Mouse (Mus musculus): ENCODE measurements around the gene Tet2.
"Not testable (repeated sequence)": the region's sequence is repeated elsewhere in the genome, so short reads cannot be mapped to it uniquely, and the experiment has no call there.

Tet2 gene

DNA sequence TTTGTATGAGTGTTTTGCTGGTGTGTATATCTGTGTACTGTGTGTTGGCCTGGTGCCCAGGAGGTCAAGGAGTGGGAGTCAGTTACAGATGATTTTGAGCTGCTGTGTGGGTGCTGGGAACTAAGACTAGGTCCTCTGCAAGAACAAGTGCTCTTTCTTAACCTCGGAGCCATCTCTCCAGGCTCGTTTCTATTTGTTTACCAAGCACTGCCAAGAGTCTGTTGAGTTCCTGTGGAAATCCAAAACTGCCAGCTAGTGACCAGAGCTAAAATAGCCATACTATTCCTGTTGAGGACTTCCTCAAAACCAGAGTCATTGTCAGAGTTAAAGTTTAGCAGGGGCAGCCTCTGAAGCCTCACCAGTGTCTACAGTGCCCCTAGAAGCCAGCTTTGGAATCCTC, 1.9 kb upstream of the Tet2 start:
- no peak for DNase-seq

DNA sequence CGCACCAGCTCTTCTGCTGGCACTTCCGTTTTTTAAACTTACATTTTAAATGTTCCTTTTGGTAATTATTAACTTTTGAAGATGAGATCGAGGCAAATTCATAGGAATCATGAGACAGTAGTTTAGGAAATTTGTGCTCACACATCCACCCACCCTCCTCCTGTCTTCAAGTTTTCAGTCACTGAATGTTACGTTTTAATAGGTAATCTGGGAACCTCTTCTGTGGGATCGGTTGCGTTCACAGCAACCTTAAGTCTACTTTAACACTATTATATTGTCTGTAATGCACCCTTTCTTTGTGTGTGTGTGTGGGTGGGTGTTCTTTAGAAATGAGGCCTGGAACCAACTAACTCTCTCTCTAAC, 346 bp upstream of the Tet2 start:
- no peak for DNase-seq

DNA sequence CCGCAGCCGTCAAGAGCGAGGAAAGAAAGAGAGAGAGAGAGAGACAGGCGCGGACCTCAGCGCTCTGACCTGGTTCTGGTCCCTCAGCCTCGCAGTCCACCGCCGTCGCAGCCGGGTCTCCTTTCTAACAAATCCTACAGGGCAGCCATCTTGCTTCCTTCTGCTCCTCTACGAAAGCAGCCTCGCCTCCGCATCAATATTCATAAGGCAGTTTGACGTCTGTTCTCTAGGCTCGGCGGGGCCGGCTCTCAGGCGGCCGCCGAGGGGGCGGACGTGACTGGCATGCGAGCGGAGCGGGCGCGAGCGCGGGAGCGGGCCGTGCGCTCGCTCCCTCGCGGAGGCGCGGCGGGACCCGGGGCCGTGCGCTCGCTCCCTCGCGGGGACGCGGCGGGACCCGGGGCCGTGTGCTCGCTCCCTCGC, 798 bp downstream of the Tet2 start:
- peak; percentile 75 for DNase-seq

DNA sequence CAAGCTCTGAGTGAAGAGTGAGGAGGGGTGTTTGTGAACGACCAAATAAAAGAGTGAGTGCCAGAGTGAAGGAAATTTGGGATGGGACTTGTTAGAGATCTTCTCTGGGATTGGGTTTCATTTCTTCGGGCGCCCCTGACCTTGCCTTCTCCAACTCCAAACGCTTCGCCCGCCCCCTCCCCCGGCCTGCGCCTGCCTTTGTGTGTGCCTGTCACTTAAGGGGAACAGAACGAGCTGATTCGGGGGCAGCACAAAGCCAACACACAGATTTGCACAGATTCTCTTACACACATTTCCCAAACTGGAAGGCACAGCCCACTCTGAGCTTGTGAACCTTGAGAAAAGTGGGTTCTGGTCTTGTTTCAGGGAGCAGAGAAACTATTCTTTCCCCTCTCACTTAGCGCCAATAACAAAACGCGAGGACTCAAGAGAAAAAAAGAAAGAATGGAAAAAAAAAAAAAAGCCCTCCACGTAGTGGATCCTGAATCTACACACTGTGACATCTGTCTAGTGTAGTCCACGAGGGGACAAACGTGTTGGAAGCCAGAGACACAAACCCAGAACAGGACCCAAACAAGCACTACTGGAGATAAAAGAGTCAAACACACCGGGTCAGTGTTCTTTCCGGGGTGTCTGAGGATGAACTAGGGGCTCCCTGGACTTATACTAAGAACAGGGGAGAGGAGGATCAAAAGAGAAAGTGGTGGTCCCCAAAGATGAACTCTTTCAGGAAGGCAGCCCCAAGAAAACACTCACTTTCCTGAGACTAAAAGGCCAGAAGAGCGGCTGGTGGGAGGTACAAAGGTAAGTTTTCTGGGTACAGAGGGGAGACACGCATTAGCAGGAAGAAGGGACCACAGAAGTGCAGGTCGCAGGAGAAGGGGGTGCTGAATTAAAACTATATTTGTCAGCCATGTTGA, 1.6 kb downstream of the Tet2 start:
- DNase-seq = peak; percentile 10

DNA sequence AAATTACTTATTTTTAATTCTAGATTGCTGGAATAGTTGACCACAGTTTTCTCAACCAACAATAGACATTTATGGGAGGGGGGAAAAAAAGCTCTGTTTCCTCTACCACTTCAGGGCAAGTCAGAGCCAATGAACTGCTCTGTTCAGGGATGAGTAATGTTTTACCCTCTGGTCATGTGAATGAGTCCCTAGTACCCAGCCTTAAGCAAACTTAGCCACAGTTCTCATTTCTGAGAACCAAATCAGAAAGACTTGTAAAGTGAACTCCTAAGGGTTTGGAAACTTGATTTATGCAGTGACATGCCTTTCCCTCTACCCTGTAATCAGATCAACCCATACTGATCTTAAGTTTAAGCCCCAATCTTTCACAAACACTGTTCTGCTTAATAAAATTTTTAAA, 2.9 kb downstream of the Tet2 start:
- no peak for DNase-seq

DNA sequence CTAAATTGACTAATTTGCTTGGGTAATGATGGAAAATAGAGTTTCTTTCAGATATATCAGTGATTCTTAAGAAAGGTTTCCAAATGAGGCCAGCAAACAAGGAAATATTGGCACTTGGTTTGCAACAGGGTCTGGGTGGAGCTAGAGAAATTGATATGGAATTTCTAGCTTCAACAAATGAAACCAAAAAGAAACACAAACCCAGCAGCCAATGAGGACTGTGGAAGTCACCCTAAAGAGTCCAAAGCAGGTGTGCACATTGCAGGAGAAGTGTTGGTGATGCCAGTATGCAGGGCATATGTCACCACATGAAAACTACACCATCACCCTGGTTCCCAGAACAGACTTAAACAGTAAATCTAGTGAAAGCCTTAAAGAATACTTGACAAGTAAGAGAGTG, 3.9 kb downstream of the Tet2 start:
- DNase-seq = no peak

DNA sequence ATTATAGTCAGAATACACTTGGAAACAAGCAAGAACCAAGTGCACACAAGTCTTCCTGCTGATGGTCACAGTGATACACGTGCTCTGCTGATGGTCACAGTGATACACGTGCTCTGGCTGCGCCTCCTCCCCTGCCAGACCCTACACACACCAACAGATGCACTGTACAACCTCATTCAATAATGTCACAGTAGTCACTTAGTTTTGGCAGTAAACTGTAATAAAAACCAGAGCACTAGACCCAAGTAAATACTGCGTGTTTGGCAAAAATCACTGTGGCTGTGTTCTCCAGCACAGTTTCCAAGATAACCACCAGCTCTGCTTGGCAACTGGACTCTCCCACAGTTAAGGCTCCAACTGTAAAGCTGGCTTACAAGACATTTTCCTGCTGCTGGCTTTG, 4.9 kb downstream of the Tet2 start:
- DNase-seq = no peak

DNA sequence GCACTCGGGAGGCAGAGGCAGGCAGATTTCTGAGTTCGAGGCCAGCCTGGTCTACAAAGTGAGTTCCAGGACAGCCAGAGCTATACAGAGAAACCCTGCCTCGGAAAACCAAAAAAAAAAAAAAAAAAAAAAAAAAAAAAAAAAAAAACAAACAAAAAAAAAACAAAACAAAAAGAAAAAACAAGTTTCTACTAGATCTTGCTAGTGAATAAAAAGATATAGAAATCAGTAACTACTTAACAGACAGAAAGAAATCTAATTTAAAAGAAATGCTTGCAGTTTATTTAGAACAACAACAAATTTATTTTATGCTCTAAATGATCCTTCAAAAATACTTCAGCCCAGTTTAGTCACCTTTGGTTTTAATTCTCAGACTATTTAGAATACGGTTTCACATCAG, 6.4 kb downstream of the Tet2 start:
- not testable (repeated sequence) for DNase-seq

DNA sequence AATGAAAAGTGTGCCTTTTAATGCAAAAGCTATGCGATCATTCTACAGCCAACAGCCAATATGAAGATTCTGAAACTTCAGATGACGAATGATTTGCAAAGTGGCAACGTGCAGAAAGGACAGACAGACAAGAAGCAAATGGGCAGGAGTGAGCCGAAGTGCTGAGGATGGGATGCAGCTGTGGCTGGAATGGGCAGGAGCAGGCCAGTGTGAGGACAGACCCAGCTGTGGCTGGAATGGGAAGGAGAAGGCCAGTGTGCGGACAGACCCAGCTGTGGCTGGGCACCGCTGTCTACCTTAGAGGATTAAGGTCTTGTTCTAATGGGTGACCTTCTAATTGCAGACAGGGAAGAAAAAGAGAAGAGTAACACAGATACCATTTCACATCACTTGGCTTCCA, 9.3 kb downstream of the Tet2 start:
- DNase-seq = no peak

DNA sequence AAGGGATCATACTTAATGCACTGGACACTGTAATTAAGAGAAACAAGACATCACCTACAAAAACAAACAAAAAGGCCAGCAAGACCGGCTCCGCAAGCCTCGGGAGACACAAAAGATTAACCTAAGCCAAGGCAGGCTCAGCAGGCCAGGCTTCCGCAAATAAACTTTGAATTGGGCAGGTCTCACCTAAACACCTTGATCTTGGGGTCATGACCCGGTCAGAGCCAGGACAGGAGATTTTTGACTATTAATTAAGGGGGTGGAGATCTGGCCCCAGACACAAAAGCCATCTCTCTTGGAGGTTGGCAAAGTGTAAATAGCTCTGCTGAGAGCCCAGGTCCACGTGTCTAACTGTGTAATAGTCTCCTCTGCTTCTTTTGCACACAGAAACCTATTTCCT, 10.9 kb downstream of the Tet2 start:
- DNase-seq = no peak

DNA sequence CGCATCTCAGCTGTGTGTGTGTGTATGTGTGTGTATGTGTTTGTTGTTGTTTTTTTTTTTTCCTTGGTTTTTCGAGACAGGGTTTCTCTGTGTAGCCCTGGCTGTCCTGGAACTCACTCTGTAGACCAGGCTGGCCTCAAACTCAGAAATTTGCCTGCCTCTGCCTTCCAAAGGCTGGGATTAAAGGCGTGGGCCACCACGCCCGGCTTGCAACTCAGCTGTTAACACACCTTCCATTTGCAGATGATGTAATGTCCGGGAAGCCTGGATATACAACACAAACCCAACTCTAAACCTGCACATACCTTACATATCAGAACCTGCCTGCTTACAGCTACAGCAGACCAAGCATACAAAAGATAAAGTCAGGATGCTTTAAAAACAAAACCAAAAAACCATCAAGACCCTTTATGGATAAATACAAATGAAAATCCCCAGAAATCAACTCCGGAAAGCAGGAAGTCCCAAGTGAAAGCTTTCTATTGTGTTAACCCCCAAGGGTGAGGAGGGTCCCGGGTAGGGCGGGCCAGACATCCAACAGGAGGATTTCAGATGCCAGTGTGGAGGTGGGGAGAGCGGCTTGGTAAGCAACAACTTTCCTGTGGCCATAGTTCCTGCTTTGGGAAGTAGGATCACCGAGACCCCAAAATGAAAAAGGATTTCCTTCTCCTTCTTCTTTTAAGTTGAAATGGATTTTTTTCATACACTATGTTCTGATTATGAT, 11.5 kb downstream of the Tet2 start:
- DNase-seq = no peak

DNA sequence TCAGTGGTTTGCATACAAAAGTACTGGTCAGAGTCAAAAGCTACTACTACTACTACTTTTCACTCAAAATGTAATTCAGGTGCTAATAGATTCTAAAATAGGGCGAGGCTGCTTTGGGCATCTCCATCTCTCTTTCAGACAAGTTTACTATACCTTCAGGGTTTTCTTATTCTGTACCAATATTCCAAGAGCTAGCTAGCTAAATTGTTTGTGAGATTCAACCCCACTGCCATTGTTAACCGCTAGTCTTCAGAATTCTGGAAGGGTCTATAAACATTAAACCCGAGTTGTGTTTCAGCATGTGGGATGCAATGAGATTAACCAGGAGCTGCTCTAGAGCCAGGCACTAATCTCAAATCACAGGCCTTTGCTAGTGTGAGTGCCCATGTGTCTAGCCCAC, 12.1 kb downstream of the Tet2 start:
- no peak for DNase-seq

DNA sequence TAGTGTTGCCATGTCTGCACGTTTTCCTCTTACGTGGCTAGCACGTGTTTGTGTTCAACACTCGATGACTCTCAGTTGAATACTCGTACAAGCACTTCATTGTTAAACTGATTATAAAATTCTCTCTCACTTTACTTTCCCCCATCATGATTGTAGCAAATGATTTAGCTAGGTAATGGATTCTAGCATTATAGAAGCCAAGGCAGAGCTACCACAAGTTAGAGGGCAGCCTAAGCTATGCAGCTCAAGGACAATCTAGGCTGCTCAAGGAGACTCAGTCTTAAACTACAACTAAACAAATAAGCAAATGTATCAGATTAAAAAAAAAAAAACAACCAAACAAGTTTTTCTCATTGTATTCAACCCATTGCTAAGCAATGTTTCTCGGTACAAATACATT, 12.7 kb downstream of the Tet2 start:
- no peak for DNase-seq

DNA sequence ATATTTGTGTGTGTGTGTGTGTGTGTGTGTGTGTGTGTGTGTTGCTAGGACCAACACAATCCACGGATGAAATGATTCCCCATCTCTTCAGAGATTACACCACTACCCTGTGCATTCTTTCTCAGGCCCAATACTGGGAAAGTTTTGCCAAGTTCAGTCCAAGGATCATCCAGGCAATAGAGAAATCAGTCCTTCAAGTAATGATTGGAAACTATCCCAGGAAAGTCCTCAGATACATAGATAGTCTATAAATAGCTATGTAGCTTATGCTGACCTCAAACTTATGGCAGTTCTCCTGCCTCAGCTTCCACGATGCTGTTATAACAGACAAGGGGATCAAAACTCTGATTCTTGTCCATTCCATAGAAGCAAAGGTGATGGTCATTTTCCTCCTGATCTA, 13.8 kb downstream of the Tet2 start:
- DNase-seq = no peak

DNA sequence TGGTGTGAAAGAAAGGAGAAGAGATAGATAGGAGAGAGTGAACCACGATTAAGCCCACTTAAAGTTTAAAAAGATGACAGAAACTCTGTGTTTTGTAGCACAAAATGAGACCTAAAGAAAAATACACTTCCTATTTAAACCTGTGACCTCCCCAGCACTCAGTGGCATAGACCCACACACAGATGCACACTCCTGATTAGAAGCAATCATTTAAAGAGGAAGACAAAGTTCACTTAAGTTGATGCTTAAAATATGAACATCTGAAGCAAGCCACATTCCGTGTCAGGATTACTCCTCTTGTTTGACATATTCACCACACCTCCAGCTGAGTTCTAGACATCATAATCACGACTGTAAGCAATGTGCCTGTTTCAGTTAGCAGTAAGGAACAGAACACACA, 14.3 kb downstream of the Tet2 start:
- DNase-seq = no peak

DNA sequence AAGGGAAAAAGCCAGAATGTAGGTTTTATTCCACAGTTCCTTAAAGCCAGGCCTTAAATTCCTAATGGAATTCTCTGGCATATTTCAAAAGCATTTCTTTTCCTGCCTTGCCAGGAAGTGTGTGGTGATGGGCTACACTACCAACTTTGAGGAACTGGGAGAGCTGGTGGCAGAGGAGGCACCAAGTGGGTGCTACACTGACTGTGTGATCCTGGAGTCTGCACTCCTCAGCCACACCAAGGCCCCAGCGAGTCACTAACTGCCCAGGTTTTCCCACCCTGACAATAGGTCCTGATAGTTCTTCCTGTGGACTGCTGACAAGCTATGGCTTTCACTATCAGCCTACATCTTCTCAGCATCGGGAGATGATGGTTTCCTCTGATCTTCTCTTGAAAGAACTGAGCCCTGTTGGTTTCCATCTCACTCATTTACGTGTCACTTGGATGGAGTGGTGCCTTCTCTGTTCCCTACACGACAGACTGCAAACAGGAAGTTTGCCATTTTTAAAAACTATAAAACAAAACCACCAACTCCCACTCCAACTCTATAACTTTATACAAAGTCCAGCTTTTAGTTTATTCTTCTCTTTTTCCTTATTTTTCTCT, 18.7 kb downstream of the Tet2 start:
- no peak for DNase-seq

DNA sequence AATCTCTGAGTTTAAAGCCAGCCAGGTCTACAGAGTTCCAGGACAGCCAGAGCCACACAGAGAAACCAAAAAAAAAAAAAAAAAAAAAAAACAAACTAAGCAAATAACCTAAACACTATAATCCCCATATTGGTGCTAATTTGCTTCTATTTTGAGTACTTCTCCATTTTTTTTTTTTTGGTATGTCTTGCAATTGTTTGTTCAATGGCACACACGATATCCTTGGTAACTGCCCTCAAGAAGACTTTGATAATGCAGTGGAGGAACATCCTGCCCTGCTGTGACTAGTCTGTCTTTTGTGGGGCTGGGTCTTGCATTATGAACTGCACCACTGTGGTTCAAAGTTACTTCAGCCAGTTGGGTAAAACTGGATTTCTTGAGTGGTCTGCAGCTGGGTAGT, 19.4 kb downstream of the Tet2 start:
- no peak for DNase-seq

DNA sequence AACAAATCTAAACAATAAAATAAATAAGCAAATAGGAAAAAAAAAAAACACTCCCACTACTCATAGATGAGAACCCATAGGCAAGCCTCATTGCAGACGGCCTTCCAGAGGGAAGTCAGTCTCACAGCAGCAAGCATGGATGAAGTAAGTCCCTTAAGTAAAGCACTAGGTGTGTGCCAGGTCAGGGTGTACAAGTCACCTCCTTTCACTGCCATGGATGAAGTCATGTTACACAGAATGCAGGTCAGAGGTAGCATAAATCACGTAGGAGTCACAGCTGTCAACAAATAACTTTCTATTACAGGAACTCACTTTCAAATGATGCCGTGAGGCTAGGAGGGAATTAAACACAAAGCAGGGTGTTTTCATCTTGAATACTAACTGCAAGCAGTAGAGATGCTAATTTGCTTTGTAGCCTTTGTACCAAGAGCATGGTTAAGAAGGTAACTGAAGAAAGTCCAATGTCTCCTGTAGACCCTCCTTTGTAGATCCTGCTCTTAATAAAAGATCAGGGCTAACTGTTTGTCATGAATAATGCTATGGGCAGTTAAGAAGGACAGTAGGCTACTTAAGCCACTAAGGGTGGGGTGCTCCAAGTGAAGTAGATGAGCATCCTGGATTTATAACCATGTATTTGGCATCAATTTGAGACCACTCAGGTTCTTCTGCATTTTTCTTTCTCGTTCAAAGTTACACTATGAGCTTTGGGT, 20.4 kb downstream of the Tet2 start:
- DNase-seq = no peak

DNA sequence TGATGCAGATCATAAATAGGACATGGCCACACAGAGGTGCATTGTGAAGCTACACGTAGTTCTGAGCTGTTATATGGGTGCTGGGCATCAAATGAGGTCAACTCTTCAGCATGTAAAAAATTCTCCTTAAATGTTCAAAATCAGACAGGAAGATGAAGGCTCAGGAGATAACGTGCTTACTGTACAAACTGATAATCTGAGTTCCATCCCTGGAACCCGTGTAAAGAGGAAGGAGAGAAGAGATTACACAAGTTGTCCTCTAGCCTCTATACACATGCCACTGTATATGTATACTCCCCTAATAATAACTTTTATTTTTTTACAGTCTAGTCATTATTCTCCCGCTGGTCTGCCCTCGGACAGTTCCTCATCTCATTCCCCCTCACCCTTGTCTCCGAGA, 21.7 kb downstream of the Tet2 start:
- DNase-seq = no peak

DNA sequence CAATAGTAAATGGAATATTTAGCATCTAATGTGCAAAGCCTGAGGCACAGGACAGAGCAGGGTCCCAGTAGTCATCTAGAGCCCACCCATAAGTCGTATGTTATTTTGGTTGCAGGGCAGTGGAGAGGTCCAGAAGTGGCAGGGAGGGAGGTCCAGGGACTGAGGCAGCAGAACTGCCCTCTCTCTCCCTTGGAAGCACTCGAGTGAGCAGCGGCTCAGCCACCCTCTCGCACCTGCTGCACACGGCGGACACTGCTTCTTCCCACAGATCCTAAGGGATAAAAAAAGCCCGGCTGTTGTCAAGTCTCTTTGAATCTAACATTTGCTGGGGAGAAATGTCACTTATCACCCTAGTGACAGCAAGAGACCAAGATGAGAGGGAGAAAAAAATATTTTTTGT, 22.6 kb downstream of the Tet2 start:
- DNase-seq = no peak

DNA sequence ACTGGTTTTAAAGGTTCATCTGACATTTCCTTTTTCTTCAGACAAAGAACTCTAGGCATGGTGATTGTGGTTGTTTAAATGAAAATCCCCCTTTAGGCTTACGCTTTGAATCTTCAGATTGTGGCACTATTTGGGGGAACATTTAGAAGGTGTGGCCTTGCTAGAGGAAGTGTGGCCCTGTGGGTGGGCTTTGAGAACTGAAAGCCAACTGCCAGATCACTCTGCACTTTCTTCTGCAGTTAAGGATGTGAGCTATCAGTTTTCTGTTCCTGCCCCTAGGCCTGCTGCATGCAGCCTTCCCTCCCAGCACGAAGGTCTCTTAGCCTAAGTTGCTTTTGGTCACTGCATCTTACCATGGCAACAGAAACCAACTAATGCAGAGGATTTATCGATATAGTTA, 26.1 kb downstream of the Tet2 start:
- DNase-seq = no peak

DNA sequence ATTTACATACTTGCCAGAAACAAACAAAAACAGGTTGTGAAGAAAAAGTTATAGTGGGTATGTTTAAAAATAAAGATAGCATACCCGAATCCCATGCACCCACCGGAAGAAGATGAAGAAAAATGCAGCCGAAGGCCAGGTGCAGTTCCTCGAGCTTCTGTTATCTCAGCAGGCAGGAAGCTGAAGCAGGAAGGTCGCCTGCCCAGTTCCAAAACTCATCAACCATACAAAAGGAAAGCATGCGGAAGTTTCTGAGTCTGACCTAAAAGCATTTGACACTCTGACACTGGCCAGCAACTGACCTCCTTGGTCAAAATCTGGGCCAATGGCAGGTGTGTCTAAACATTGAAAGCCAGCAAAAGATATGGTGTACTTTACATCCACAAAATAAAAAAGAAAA, 26.8 kb downstream of the Tet2 start:
- no peak for DNase-seq

DNA sequence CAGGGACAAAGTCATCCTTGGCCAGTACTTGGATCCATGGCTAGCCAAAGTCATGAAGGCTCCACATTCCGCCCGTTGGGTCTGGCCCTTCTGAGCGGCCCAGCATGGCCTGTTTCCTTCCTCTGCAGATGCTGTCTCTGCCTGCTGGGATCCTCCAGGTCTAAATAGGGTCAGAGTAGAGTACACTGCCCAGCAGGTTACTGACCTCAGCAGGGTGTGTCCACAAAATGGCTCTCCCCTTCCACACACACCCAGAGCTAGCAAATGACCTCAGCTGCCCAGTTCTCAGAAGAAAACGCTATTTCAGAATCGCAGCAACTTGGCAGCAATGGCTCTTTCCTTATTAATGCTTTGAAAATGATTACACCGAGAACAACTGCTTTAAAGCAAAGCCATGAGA, 27.5 kb downstream of the Tet2 start:
- DNase-seq = no peak

DNA sequence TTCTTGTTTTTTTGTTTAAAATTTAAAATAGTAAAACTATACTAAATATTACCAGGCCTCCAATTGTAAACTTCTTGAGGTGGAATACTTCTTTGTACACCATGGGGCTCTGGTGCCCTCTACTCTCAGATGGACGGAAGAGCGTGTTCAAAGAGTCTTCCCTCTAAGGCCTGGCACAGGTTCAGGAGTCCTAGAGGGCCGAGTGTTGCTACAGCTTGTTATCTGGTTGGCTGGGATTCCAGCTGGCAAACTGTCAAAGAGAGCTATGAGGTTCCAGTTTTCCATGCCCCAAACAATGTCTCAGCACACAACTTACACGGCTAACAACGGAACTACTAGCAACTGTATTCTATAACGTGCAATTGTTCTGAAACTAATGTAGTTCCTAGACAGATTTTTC, 28.8 kb downstream of the Tet2 start:
- peak; percentile 41 for DNase-seq
